Mouse (Mus musculus) retina, adult 2 months (tissue): Measurements from ENCODE around the gene Ccdc9b.

Source experiments
- DNase-seq: peaks from one replicate; pipeline ENCODE4 v3.0.0-alpha.2; 2012; ENCODE audit warnings: low read depth, low spot score

The Ccdc9b gene

GRCm38 (mm10) chr2:118761906-118762783 lies at the start of gene Ccdc9b:
TSS of gene Ccdc9b (minus strand) at chr2:118762661.
- no peak for DNase-seq

- DNase-seq = no peak
Observed at GRCm38 (mm10) chr2:118810861-118811260, 48.4 kb upstream of the Ccdc9b start.

GRCm38 (mm10) chr2:118806860-118807259 lies 44.4 kb upstream of the Ccdc9b start:
- DNase-seq = no peak

- DNase-seq = no peak
Observed at GRCm38 (mm10) chr2:118805756-118806155, 43.3 kb upstream of the Ccdc9b start.

GRCm38 (mm10) chr2:118805137-118805536 lies 42.7 kb upstream of the Ccdc9b start:
- DNase-seq = no peak

- no peak for DNase-seq
Observed at GRCm38 (mm10) chr2:118804474-118804873, 42.0 kb upstream of the Ccdc9b start.

- DNase-seq = no peak
Observed at GRCm38 (mm10) chr2:118802542-118803118, 40.2 kb upstream of the Ccdc9b start.

- DNase-seq = no peak
Observed at GRCm38 (mm10) chr2:118793636-118794035, 31.2 kb upstream of the Ccdc9b start.

- no peak for DNase-seq
Observed at GRCm38 (mm10) chr2:118792259-118792613, 29.8 kb upstream of the Ccdc9b start.

GRCm38 (mm10) chr2:118791591-118792258 lies 29.3 kb upstream of the Ccdc9b start:
- DNase-seq = no peak

GRCm38 (mm10) chr2:118790551-118791525 lies 28.4 kb upstream of the Ccdc9b start:
- no peak for DNase-seq

GRCm38 (mm10) chr2:118790221-118790550 lies 27.7 kb upstream of the Ccdc9b start:
- DNase-seq = no peak

- no peak for DNase-seq
Observed at GRCm38 (mm10) chr2:118789501-118789900, 27.0 kb upstream of the Ccdc9b start.

- no peak for DNase-seq
Observed at GRCm38 (mm10) chr2:118786525-118786924, 24.1 kb upstream of the Ccdc9b start.

- DNase-seq = no peak
Observed at GRCm38 (mm10) chr2:118783663-118784062, 21.2 kb upstream of the Ccdc9b start.

GRCm38 (mm10) chr2:118783093-118783492 lies 20.6 kb upstream of the Ccdc9b start:
- no peak for DNase-seq

GRCm38 (mm10) chr2:118782303-118782702 lies 19.8 kb upstream of the Ccdc9b start:
- no peak for DNase-seq

- no peak for DNase-seq
Observed at GRCm38 (mm10) chr2:118781115-118781514, 18.7 kb upstream of the Ccdc9b start.

GRCm38 (mm10) chr2:118779504-118780480 lies 17.3 kb upstream of the Ccdc9b start, which contains the start of gene Disp2:
TSS of gene Disp2 (plus strand) at chr2:118779719.
- peak; percentile 82 for DNase-seq

GRCm38 (mm10) chr2:118779065-118779464 lies 16.6 kb upstream of the Ccdc9b start:
- no peak for DNase-seq
